Comparison of ENCODE assay signal across 15 mouse cellular contexts in the genomic region with DNA sequence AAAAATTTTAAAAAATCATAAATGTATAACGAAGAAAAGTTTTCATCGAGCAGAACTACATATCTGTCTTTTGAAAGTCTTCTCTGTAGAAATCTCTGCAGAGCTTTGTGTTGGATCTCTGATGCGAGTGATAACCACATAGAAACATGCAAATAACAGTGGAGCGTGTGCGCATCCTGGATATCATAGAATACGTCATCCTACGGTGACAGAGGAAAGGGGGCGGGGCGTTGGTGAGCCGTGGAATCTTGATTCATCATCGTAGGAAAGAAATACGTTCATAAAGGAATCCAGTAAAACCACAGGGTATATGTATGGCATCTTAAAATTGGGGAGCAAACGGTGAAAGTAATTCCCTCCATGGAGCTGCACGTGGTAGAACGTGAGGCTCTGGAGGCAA. TPM values are rescaled to one million over a fixed set of nuclear protein-coding genes. Genes with fewer than 3 reads are reported as not detected.
DNase-seq lines count a peak whose midpoint lies in the region; ATAC-seq lines count a peak whose summit lies in the region.
"Had no signal": no experiment of that assay in that cellular context is flagged by ENCODE, and none has a peak within 500 bp of the region (broad histone marks: within the 10 kb centered on the region; RNA-seq: fewer than 3 reads in every experiment).

No protein-coding gene starts in this region.

- WGBS in heart, embryonic 16.5 days = 80% methylated on average over 15 of the region's 15 CpGs

- DNase-seq in heart, adult 9 months (ENCODE audit: low spot score in 2 of 2) = no peak
- DNase-seq in CD4-positive helper T cell, adult 2 months (ENCODE audit: low read depth, low spot score) = peak; percentile 80
- DNase-seq in induced T-regulatory cell, adult 2 months (ENCODE audit: low read depth) = peak; percentile 75
- peak; percentile 64 for DNase-seq in lung, postnatal 10 days
- no peak for DNase-seq in embryo, embryonic 10 days (ENCODE audit: low spot score)
- no peak for DNase-seq in kidney, postnatal 36 days
- DNase-seq: cerebellum, postnatal 36 days; forebrain, postnatal 0 days; gastrocnemius, postnatal 14 days; heart, postnatal 14 days had no signal

- peaks cover 21% of the 10 kb centered on the region for H3K4me1 ChIP-seq in heart, embryonic 16.5 days (ENCODE audit: control insufficient read depth, insufficient read depth, low read length)

- H3K4me2 ChIP-seq in heart, embryonic 16.5 days (ENCODE audit: low read depth, low read length) = peak overlapping the region; percentile 20; the same call in 1 of the 2 replicates
- H3K4me2 ChIP-seq: embryonic facial prominence, embryonic 12.5 days; midbrain, embryonic 12.5 days had no signal

- no peak overlapping the region for H3K27ac ChIP-seq in heart, embryonic 16.5 days (ENCODE audit: low read length)
- H3K27ac ChIP-seq: embryonic facial prominence, embryonic 12.5 days; limb, embryonic 10.5 days; macrophage; midbrain, embryonic 12.5 days had no signal

- no peaks in the 10 kb centered on the region for H3K27me3 ChIP-seq in heart, embryonic 16.5 days (ENCODE audit: control insufficient read depth, insufficient read depth, low read length)
- H3K27me3 ChIP-seq: embryonic facial prominence, embryonic 12.5 days; midbrain, embryonic 12.5 days had no signal

- no peaks in the 10 kb centered on the region for H3K36me3 ChIP-seq in heart, embryonic 16.5 days (ENCODE audit: control insufficient read depth, insufficient read depth)

- H3K9ac ChIP-seq in heart, embryonic 16.5 days (ENCODE audit: low read length) = no peak overlapping the region
- H3K9ac ChIP-seq: embryonic facial prominence, embryonic 12.5 days; forebrain, postnatal 0 days; midbrain, embryonic 12.5 days had no signal

- no peak overlapping the region for H3K4me3 ChIP-seq in heart, embryonic 16.5 days (ENCODE audit: low read length)
- H3K4me3 ChIP-seq: embryonic facial prominence, embryonic 12.5 days; limb, embryonic 10.5 days; midbrain, embryonic 12.5 days had no signal

- no peaks in the 10 kb centered on the region for H3K9me3 ChIP-seq in heart, embryonic 16.5 days (replicated peaks; ENCODE audit: control insufficient read depth, low read length)
- H3K9me3 ChIP-seq: embryonic facial prominence, embryonic 12.5 days; limb, embryonic 10.5 days; midbrain, embryonic 12.5 days had no signal

- no peak for ATAC-seq in heart, embryonic 16.5 days (replicated peaks; ENCODE audit: extremely low read depth, insufficient read depth, low FRiP score)
- ATAC-seq: forebrain, postnatal 0 days had no signal

RNA-seq across cellular contexts. Expression of a gene that starts 2.6 kb away (rescaled TPM):
- 54.1 and 55.5 TPM in 2 replicates for polyA plus RNA-seq in heart, embryonic 16.5 days (2015; fragmentation: Nextera tagmentation; extraction: Ambion mirVana)

RNA-seq across cellular contexts. Expression of a gene that starts 17.9 kb away (rescaled TPM):
- 263 and 286 TPM in 2 replicates for polyA plus RNA-seq in heart, embryonic 16.5 days (2015; fragmentation: Nextera tagmentation; extraction: Ambion mirVana)

RNA-seq across cellular contexts. Expression of a gene that starts 40.8 kb away (rescaled TPM):
- 3.8 and 4.1 TPM in 2 replicates for polyA plus RNA-seq in heart, embryonic 16.5 days (2015; fragmentation: Nextera tagmentation; extraction: Ambion mirVana)

Comparison
In these comparisons a context has a peak if more than half of its experiments do, and no peak if none do; other contexts are left out.
1. DNase-seq: peak in CD4-positive helper T cell, adult 2 months (single experiment), induced T-regulatory cell, adult 2 months (single experiment) and lung, postnatal 10 days (single experiment); none in heart, adult 9 months (0 of 2), embryo, embryonic 10 days (single experiment) and kidney, postnatal 36 days (0 of 2).